In genomic region chr17:22739173-22739572, GRCm38 (mm10) we compare ENCODE assay signal across 8 mouse cellular contexts.
DNase-seq lines count a peak whose midpoint lies in the region; ATAC-seq lines count a peak whose summit lies in the region.

No protein-coding gene starts in this region.

- peaks cover 0 to 6% of the 10 kb centered on the region in 2 experiments; a peak in 1 of 4 replicates for H3K4me1 ChIP-seq in heart, embryonic 14.5 days (ENCODE audit: control insufficient read depth in 2 of 2, insufficient read depth in 2 of 2, low read length in 2 of 2)
- peaks cover 15% of the 10 kb centered on the region for H3K4me1 ChIP-seq in hindbrain, embryonic 14.5 days (replicated peaks; ENCODE audit: control insufficient read depth, insufficient read depth, low read length)
- H3K4me1 ChIP-seq in midbrain, embryonic 11.5 days (ENCODE audit: control insufficient read depth, insufficient read depth, low read length), result no peaks in the 10 kb centered on the region

- intact Hi-C loops in left cerebral cortex, postnatal 10 days (cut with DNase I), result no loop called here

- peak overlapping the region; percentile 81 for H3K9ac ChIP-seq in heart, embryonic 14.5 days (ENCODE audit: low read length)
- peak overlapping the region; percentile 73 for H3K9ac ChIP-seq in hindbrain, embryonic 14.5 days
- peak overlapping the region; percentile 77 for H3K9ac ChIP-seq in midbrain, embryonic 11.5 days (ENCODE audit: low read length)

- 7% methylated on average over 12 of the region's 12 CpGs for WGBS in heart, embryonic 14.5 days
- 13% methylated on average over 12 of the region's 12 CpGs for WGBS in hindbrain, embryonic 14.5 days
- 17% methylated on average over 12 of the region's 12 CpGs for WGBS in midbrain, embryonic 11.5 days

- H3K27ac ChIP-seq in heart, embryonic 14.5 days (replicated peaks in 1 of 2; ENCODE audit: control insufficient read depth in 1 of 2, insufficient read depth in 1 of 2, low read depth in 2 of 2, low read length in 2 of 2), result peak overlapping the region; percentile 77 to 82
- H3K27ac ChIP-seq in hindbrain, embryonic 14.5 days, result peak overlapping the region; percentile 86
- H3K27ac ChIP-seq in midbrain, embryonic 11.5 days (ENCODE audit: low read depth, low read length), result peak overlapping the region; percentile 68

- H3K36me3 ChIP-seq in heart, embryonic 14.5 days (ENCODE audit: control insufficient read depth, insufficient read depth, low read length), result 0 out of 2 replicates have a peak, but pooled peaks cover 5% of the 10 kb centered on the region
- 0 out of 2 replicates have a peak, but pooled peaks cover 7% of the 10 kb centered on the region for H3K36me3 ChIP-seq in hindbrain, embryonic 14.5 days (replicated peaks; ENCODE audit: control insufficient read depth, insufficient read depth)
- 0 out of 2 replicates have a peak, but pooled peaks cover 2% of the 10 kb centered on the region for H3K36me3 ChIP-seq in midbrain, embryonic 11.5 days (ENCODE audit: control insufficient read depth, insufficient read depth, low read length)

- H3K9me3 ChIP-seq in heart, embryonic 14.5 days (ENCODE audit: control insufficient read depth, low read length), result no peaks in the 10 kb centered on the region
- peaks cover 22% of the 10 kb centered on the region for H3K9me3 ChIP-seq in hindbrain, embryonic 14.5 days (ENCODE audit: control insufficient read depth, low read length)
- H3K9me3 ChIP-seq in midbrain, embryonic 11.5 days (ENCODE audit: control insufficient read depth, low read length), result no peaks in the 10 kb centered on the region; the same call in 1 of the 2 replicates

- H3K4me2 ChIP-seq in heart, embryonic 14.5 days (ENCODE audit: low read length), result peak overlapping the region; percentile 73
- peak overlapping the region; percentile 56 for H3K4me2 ChIP-seq in hindbrain, embryonic 14.5 days (replicated peaks)
- peak overlapping the region; percentile 51 for H3K4me2 ChIP-seq in midbrain, embryonic 11.5 days

- no peak for ATAC-seq in heart, embryonic 14.5 days (ENCODE audit: insufficient number of reproducible peaks, insufficient read depth, low FRiP score, low read depth)
- ATAC-seq in activated CD4-positive, CD25-positive, alpha-beta regulatory T cell, adult 4 months, result peak; percentile 2
- peak; percentile 6; the same call in 1 of the 2 replicates for ATAC-seq in hindbrain, embryonic 14.5 days (ENCODE audit: low FRiP score)
- ATAC-seq in midbrain, embryonic 11.5 days (ENCODE audit: low FRiP score), result peak; percentile 15; the same call in 1 of the 2 replicates

- DNase-seq in heart, adult 11 months, result no peak
- peak; percentile 51 for DNase-seq in hindbrain, embryonic 14.5 days (ENCODE audit: low spot score)
- no peak for DNase-seq in midbrain, embryonic 11.5 days (ENCODE audit: low spot score, missing footprints)
- DNase-seq in left cerebral cortex, postnatal 10 days (ENCODE audit: extremely low spot score in 1 of 2, low spot score in 2 of 2), result no peak
- DNase-seq in ovary, postnatal 14 days (ENCODE audit: low spot score), result no peak
- DNase-seq in kidney, adult 8-10 months, result no peak

- no peaks in the 10 kb centered on the region for H3K27me3 ChIP-seq in heart, embryonic 14.5 days (ENCODE audit: control insufficient read depth, insufficient read depth, low read length)
- no peaks in the 10 kb centered on the region for H3K27me3 ChIP-seq in hindbrain, embryonic 14.5 days (ENCODE audit: control insufficient read depth, insufficient read depth, low read length)
- H3K27me3 ChIP-seq in midbrain, embryonic 11.5 days (ENCODE audit: control insufficient read depth, insufficient read depth, low read length), result no peaks in the 10 kb centered on the region

- peak overlapping the region; percentile 69 to 70 for H3K4me3 ChIP-seq in heart, embryonic 14.5 days (ENCODE audit: control insufficient read depth in 1 of 2, insufficient read depth in 1 of 2, low read depth in 1 of 2, low read length in 2 of 2)
- peak overlapping the region; percentile 52 for H3K4me3 ChIP-seq in hindbrain, embryonic 14.5 days (replicated peaks; ENCODE audit: low read length)
- H3K4me3 ChIP-seq in midbrain, embryonic 11.5 days (ENCODE audit: low read depth, low read length), result peak overlapping the region; percentile 56
